Mouse (Mus musculus) cerebellum, postnatal 10 days (tissue): ENCODE data around the gene Cav3.

Source experiments
- DNase-seq, 2 experiments: peaks; one replicate each; pipeline ENCODE4 v3.0.0; 2021; ENCODE audit warnings: mixed read lengths in 2 of 2

Cav3 gene

GRCm38 (mm10) chr6:112496291-112497060 lies 37.2 kb downstream of the Cav3 start:
- DNase-seq: no peak

- no peak for DNase-seq
Measured at GRCm38 (mm10) chr6:112497456-112497855, 38.2 kb downstream of the Cav3 start.

GRCm38 (mm10) chr6:112498716-112499115 lies 39.4 kb downstream of the Cav3 start:
- DNase-seq: no peak

- no peak for DNase-seq
Measured at GRCm38 (mm10) chr6:112499456-112499855, 40.2 kb downstream of the Cav3 start.

- DNase-seq: peak; percentile 88
Measured at GRCm38 (mm10) chr6:112501156-112501555, 41.9 kb downstream of the Cav3 start.

- DNase-seq: no peak
Measured at GRCm38 (mm10) chr6:112507617-112508016, 48.3 kb downstream of the Cav3 start.

GRCm38 (mm10) chr6:112509590-112510131 lies 50.4 kb downstream of the Cav3 start:
- DNase-seq: peak in 1 of 2 experiments; percentile 38

GRCm38 (mm10) chr6:112510346-112510745 lies 51.0 kb downstream of the Cav3 start:
- peak; percentile 64 to 83 for DNase-seq

- no peak for DNase-seq
Measured at GRCm38 (mm10) chr6:112514591-112514990, 55.3 kb downstream of the Cav3 start.

- no peak for DNase-seq
Measured at GRCm38 (mm10) chr6:112516496-112516895, 57.2 kb downstream of the Cav3 start.

- no peak for DNase-seq
Measured at GRCm38 (mm10) chr6:112517572-112517971, 58.3 kb downstream of the Cav3 start.

GRCm38 (mm10) chr6:112517991-112518390 lies 58.7 kb downstream of the Cav3 start:
- no peak for DNase-seq
